Mouse (Mus musculus) kidney, embryonic 16.5 days (tissue): ENCODE data around the gene Pias1. TPM values are rescaled to one million over a fixed set of nuclear protein-coding genes. Genes with fewer than 3 reads are reported as not detected.

Experiments
- ATAC-seq: fragments of 200-750 bp; cut with Nextera tagmentation; 2 replicates; pipeline ENCODE4 v1.8.0; 2017; ENCODE audit warnings: moderate TSS enrichment; ENCODE audit not compliant: low FRiP score, low TSS enrichment
- H3K27ac ChIP-seq: fragments of 300-500 bp; sonication (generic); 2 replicates; pipeline ENCODE4 v1.5.1; 2014; ENCODE audit warnings: low read length
- H3K27me3 ChIP-seq: fragments of 300-500 bp; sonication (generic); 2 replicates; pipeline ENCODE4 v1.6.1; 2014; ENCODE audit warnings: low read length, control low read depth, mixed read lengths; ENCODE audit not compliant: insufficient read depth
- H3K36me3 ChIP-seq: fragments of 300-500 bp; sonication (generic); 2 replicates; pipeline ENCODE4 v1.6.1; 2014; ENCODE audit warnings: low read length, control low read depth, mixed read lengths; ENCODE audit not compliant: insufficient read depth
- H3K4me1 ChIP-seq: fragments of 300-500 bp; sonication (generic); 2 replicates; pipeline ENCODE4 v1.6.1; 2014; ENCODE audit warnings: low read length, control low read depth, mixed read lengths; ENCODE audit not compliant: insufficient read depth
- H3K4me2 ChIP-seq: fragments of 300-500 bp; sonication (generic); replicated peaks from 2 replicates; pipeline ENCODE4 v1.6.1; 2014; ENCODE audit warnings: low read depth, low read length
- H3K4me3 ChIP-seq: fragments of 300-500 bp; sonication (generic); 2 replicates; pipeline ENCODE4 v1.5.1; 2014; ENCODE audit warnings: mild to moderate bottlenecking, low read length
- H3K9ac ChIP-seq: fragments of 300-500 bp; sonication (generic); replicated peaks from 2 replicates; pipeline ENCODE4 v1.6.1; 2014; ENCODE audit warnings: low read length
- H3K9me3 ChIP-seq: fragments of 300-500 bp; sonication (generic); 2 replicates; pipeline ENCODE4 v1.6.1; 2016; ENCODE audit warnings: low read length, control low read depth
- WGBS: fragments of 180-500 bp; shearing (Covaris S2); extraction: QIAGEN DNeasy Blood & Tissue Kit; methylation state at CpG from one replicate; pipeline ENCODE4 v1.1.7; 2014; 5-methylcytosine and 5-hydroxymethylcytosine counted together
- polyA plus RNA-seq: library from polyadenylated mRNA; unstranded; fragments of >200 nt; fragmentation: Nextera tagmentation; extraction: Ambion mirVana; gene quantifications from 2 replicates; pipeline ENCODE4 v1.2.1, GENCODE M21; 2015

The Pias1 gene
- polyA plus RNA-seq, 1 experiment from 2014 or later: 58.2 TPM

DNA sequence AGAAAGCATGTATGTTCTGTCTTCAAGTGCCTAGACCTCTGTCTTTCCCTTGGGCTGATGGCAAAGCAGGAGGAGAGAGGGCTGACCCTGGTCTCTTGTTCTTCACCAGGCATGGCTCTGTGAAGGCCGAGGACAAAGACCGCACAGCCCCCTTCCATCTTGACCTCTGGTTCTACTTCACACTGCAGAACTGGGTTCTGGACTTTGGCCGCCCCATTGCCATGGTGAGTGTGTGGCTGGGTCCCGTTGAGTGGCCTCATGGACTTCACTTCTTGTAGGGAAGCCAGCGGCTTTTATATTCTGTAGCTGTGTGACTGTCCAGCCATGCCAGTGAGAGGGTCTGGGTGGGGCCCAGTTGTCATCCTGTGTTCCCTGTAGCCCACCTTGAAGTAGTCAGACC is 143.3 kb downstream of the Pias1 start:
- Histone ChIP-seq H3K27me3 (no peaks in the 10 kb centered on the region), H3K27ac (no peak overlapping the region), H3K9me3 (no peaks in the 10 kb centered on the region), H3K4me1 (peaks cover 5% of the 10 kb centered on the region), H3K4me3 (no peak overlapping the region), H3K4me2 (no peak overlapping the region), H3K9ac (no peak overlapping the region), H3K36me3 (peaks cover 6% of the 10 kb centered on the region; the same call in 1 of the 2 replicates)
- ATAC-seq: no peak
- WGBS: 93% methylated on average over 5 of the region's 5 CpGs

DNA sequence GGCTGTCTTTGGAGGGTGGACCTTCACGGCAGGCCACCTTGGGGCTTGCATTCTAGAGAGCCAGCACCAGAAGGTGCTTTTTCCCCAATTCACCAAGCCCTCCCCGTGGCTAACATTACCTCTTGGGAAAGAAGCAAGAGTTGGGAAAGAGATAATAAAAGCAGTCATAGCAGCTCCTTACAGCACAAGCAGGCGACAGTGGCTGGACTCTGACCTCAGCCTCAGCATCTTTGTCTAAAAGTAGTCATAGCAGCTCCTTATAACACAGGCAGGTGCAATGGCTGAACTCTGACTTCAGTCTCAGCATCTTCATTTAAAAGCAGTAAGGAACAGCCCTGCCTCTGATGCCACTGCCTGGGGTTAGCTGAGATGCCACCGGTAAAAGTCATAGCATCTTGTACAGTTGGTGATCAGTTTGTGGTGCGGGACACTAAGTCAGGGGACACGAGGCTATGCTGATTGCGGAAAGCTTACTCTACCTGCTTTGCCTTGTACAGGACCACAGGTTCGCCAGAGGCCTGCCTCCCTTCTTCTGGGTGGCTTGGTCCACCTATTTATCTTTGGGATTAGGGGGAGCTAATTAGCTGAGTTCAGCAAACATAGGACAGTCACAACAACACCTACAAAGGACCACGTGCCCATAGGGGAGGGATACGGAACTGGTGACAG is 144.2 kb downstream of the Pias1 start:
- Histone ChIP-seq H3K9me3 (no peaks in the 10 kb centered on the region), H3K9ac (no peak overlapping the region), H3K27me3 (no peaks in the 10 kb centered on the region), H3K27ac (no peak overlapping the region), H3K36me3 (0 out of 2 replicates have a peak, but pooled peaks cover 6% of the 10 kb centered on the region), H3K4me2 (no peak overlapping the region), H3K4me1 (peaks cover 10% of the 10 kb centered on the region), H3K4me3 (no peak overlapping the region)
- WGBS: 88% methylated on average over 10 of the region's 10 CpGs
- no peak for ATAC-seq

DNA sequence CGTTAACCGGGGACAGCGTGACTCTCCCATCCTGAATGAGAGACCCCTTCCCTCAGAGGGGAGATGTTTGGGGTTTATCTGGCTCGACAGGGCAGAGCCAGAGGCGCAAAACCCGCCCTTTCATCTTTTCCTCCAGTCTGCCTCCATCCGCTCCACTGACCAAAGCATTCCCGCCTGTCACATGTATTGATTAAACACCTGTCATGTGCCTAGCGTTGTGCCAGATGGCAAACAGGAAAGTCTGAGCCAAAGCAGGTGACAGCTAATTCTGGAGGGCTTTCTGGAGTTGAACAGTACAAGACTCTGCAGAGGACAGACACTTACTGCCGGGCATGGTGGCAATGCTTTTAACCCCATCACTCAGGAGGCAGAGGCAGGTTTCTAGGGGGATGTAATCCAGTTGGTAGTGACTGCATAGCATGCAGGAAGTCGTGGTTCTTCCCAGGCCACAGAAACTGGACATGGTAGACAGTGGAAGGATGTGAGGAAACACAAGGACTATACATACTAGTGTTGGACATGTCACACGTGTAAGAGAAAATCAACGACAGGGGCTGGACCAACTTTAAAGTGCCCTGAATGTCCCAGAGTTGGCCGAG is 148.5 kb downstream of the Pias1 start:
- WGBS: 10% methylated on average over 14 of the region's 14 CpGs
- peak overlapping the region; percentile 83 for H3K27ac ChIP-seq
- no peaks in the 10 kb centered on the region for H3K27me3 ChIP-seq
- peak overlapping the region; percentile 82 for H3K4me2 ChIP-seq
- no peaks in the 10 kb centered on the region for H3K9me3 ChIP-seq
- H3K4me3 ChIP-seq: peak overlapping the region; percentile 56
- ATAC-seq: peak; percentile 0
- peak overlapping the region; percentile 90 for H3K9ac ChIP-seq
- H3K36me3 ChIP-seq: no peaks in the 10 kb centered on the region
- peaks cover 19% of the 10 kb centered on the region for H3K4me1 ChIP-seq

DNA sequence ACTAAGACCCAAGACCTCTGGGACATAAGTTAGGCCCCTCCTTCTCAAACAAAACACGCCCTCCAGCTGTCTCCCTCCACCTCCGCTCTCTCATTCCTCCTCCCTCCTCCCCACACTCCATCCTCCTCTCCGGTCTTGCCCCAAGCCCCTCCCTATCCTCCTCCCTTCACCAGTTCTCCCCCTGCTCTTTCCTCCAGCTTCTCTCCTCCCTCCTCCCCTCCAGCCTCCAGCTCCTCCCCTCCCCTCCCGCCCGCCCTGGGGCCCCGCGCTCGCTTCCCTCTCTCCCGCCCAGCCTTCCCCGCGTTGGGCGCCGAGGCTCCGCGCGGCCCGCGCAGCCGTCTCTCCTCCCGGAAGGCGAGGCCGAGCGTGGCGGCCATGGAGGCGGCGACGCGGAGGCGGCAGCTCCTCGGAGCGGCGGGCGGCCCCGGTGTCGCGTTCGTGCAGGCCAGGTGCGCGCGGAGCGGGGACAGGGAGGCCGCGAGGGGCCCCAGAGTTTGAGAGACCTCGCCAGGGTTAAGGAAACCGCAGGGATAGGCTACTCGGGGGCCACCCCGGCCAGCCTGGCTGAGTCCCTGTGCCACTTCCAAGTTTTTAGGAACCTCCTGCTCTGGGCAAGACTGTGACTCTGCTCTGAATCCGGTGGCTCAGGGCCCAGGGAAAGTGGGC is 149.1 kb downstream of the Pias1 start, which contains the start of gene Cln6:
Gene Cln6, plus strand, starts transcription at position 280 of the 666 bp plus-strand sequence.
- Histone ChIP-seq H3K9me3 (no peaks in the 10 kb centered on the region), H3K9ac (peak within 1 kb of the TSS; percentile 90), H3K27ac (peak within 1 kb of the TSS; percentile 83), H3K36me3 (no peaks in the 10 kb centered on the region), H3K4me2 (peak within 1 kb of the TSS; percentile 82), H3K27me3 (no peaks in the 10 kb centered on the region), H3K4me1 (peaks cover 19% of the 10 kb centered on the region), H3K4me3 (peak within 1 kb of the TSS; percentile 56)
- ATAC-seq: peak; percentile 89
- WGBS: under 1% methylated on average over 29 of the region's 48 CpGs

DNA sequence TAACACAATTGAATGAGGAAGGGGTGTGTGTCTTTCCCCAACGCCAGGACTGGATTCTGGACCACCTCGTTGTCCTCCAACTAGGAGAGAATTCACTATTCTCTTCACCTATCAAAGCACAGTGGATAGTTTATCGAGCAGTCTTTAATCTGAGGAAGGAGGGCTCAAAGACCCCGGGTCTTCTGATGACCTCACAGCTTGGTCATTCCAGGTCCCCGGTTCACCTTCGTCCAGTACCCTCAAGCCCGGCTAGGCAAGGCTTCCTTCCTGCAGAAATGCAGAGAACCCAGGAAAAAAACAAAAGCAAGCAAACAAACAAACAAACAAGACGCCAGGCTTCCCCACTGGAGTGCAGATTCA is 149.6 kb downstream of the Pias1 start:
- peak overlapping the region; percentile 90 for H3K9ac ChIP-seq
- H3K4me1 ChIP-seq: peaks cover 19% of the 10 kb centered on the region
- peak overlapping the region; percentile 82 for H3K4me2 ChIP-seq
- peak overlapping the region; percentile 56 for H3K4me3 ChIP-seq
- H3K27me3 ChIP-seq: no peaks in the 10 kb centered on the region
- 10% methylated on average over 8 of the region's 8 CpGs for WGBS
- peak overlapping the region; percentile 83 for H3K27ac ChIP-seq
- peak; percentile 33; the same call in 1 of the 2 replicates for ATAC-seq
- no peaks in the 10 kb centered on the region for H3K36me3 ChIP-seq
- H3K9me3 ChIP-seq: no peaks in the 10 kb centered on the region

DNA sequence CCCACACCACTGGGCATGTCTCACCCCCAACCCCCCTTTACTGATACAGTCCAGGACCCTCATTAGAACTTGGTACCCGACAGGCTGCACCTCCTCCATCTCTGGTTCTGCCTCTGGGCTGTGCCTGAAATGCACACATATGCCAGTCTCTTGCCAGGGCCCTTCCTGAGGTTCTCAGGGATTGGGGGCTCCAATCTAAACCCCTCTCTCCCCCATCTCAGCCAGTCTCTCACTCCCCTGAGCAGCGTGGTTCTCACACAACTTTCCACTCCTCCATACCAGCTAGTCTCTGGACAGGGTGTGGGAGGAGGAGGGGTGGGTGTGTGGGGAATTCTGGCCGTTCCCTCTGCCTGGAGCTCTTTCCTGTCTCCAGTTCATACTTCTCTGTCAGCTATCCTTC is 150.1 kb downstream of the Pias1 start:
- Histone ChIP-seq H3K4me3 (no peak overlapping the region), H3K9me3 (no peaks in the 10 kb centered on the region), H3K27ac (peak overlapping the region; percentile 83), H3K27me3 (no peaks in the 10 kb centered on the region), H3K4me2 (no peak overlapping the region), H3K36me3 (no peaks in the 10 kb centered on the region), H3K9ac (peak overlapping the region; percentile 90; the same call in 1 of the 2 replicates), H3K4me1 (peaks cover 19% of the 10 kb centered on the region)
- WGBS: 25% methylated on average over 3 of the region's 3 CpGs
- ATAC-seq: peak; percentile 18; the same call in 1 of the 2 replicates

DNA sequence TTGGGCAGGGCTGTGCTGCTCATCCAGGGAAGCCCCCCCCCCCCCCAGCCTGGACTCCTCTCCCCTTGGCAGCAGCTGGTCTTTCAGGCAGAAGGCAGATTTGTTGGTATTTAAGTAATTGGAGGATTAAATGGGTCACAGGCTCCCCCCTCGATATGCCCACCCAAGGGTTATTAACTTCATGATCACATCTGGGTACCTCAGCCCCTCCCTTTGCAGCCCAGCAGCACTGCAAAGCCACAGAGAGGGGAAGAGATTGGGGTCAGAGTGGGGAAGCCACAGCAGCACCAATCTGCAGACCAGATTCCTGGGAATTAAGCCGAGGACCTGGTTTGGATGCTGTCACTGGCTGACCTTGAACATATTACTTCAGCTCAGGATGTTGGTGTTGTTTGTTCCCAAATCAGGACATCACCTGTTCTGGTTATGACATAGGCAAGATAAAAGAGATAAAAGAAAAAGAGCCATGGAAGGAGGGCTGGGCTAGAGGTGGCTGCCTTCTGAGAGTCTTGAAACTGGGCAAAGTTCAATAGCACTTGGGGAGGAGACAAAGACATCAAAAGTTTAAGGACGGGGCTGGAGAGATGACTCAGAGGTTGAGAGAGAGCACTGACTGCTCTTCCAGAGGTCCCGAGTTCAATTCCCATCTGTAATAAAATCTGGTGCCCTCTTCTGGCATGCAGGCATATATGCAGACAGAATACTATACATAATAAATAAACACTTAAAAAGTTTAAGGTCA is 151.8 kb downstream of the Pias1 start:
- WGBS: 47% methylated on average over 4 of the region's 4 CpGs
- Histone ChIP-seq H3K27me3 (no peaks in the 10 kb centered on the region), H3K4me3 (no peak overlapping the region), H3K9me3 (no peaks in the 10 kb centered on the region), H3K9ac (no peak overlapping the region), H3K4me1 (peaks cover 19% of the 10 kb centered on the region), H3K36me3 (no peaks in the 10 kb centered on the region), H3K27ac (no peak overlapping the region), H3K4me2 (no peak overlapping the region)
- ATAC-seq: no peak

DNA sequence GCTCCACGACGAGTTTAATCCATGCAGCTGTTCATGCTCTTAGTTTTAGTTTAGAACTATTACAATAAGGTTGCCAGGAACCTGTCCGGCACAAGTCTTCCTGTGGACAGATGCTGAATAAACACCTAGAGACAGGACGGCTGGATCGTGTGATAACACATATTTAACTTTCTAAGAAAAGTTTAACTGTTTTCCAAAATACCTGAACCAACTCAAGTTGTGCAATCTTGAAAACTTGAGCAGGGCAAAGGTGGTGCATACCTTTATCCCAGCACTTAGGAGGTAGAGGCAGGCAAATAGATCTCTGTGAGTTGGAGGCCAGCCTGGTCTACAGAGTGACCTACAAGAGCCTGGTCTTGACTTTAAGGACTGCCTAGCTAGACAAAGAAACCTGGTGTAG is 152.8 kb downstream of the Pias1 start:
- no peak overlapping the region for H3K9ac ChIP-seq
- no peaks in the 10 kb centered on the region for H3K27me3 ChIP-seq
- H3K9me3 ChIP-seq: no peaks in the 10 kb centered on the region
- H3K36me3 ChIP-seq: no peaks in the 10 kb centered on the region
- 72% methylated on average over 5 of the region's 5 CpGs for WGBS
- H3K4me2 ChIP-seq: no peak overlapping the region
- H3K4me3 ChIP-seq: no peak overlapping the region
- H3K4me1 ChIP-seq: peaks cover 18% of the 10 kb centered on the region
- no peak overlapping the region for H3K27ac ChIP-seq
- ATAC-seq: no peak

DNA sequence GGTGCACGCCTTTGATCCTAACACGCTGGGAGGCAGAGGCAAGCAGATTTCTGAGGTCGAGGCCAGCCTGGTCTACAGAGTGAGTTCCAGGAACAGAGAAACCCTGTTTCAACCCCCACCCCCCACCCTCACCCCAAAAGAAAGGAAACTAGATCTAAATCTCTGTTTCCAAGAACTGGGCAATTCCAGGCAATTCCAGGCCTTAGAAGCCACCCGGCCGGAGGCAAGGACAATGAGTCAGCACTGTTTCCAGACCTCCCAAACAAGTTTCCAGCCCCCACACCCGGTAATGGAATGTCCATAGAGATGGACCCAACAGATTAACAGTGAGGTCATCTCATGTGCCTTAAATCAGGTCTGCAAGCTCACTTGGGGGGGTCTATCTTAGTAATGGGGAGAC is 157.8 kb downstream of the Pias1 start:
- Histone ChIP-seq H3K9me3 (no peaks in the 10 kb centered on the region), H3K36me3 (no peaks in the 10 kb centered on the region), H3K27ac (no peak overlapping the region), H3K4me1 (peaks cover 13% of the 10 kb centered on the region), H3K4me2 (no peak overlapping the region), H3K27me3 (no peaks in the 10 kb centered on the region), H3K9ac (no peak overlapping the region), H3K4me3 (no peak overlapping the region)
- 76% methylated on average over 6 of the region's 6 CpGs for WGBS
- no peak for ATAC-seq
